Mouse (Mus musculus) cerebellum, adult 18-20 months (tissue): ENCODE data around the gene Sectm1a.
A peak's percentile ranks its signal among the peaks of the same experiment; 100 is the strongest.
"Not testable (repeated sequence)": the region's sequence is repeated elsewhere in the genome, so short reads cannot be mapped to it uniquely, and the experiment has no call there.

ENCODE experiments used
- DNase-seq, 2 experiments: peaks; one replicate each; pipeline ENCODE4 v3.0.0; 2021

The Sectm1a gene

DNA sequence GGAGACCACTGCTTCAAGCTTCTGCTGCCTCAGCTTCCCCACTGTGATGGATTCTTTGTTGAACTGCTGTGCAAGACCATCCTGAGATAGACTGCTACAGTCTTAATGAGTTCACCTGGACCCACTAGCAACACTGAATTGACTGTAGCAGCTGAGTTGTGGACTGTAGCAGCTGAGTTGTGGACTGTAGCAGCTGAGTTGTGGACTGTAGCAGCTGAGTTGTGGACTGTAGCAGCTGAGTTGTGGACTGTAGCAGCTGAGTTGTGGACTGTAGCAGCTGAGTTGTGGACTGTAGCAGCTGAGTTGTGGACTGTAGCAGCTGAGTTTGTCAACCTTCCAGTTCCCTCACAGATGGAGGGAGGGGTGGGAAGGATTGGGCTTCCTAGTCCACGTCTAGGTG lies 38.0 kb downstream of the Sectm1a start:
- DNase-seq = not testable (repeated sequence)

DNA sequence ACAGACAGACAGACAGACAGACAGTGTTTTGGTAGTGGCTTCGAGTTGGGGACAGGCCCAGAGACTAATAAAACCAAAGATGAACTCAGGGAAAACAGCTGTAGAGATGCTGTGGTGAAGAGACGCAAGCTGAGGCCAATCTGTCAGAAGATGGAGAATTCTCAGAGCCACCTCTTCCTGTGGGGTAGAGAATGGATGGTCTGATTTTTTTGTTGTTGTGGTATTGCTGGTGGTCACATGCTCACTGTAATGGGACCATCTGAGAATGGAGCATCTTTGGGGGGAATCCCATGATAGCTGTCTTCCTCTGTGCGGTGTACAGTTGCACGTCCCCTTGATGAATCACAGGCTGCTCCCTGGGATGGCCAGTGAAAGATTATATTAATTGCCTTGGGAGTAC lies 38.5 kb downstream of the Sectm1a start:
- DNase-seq = no peak

DNA sequence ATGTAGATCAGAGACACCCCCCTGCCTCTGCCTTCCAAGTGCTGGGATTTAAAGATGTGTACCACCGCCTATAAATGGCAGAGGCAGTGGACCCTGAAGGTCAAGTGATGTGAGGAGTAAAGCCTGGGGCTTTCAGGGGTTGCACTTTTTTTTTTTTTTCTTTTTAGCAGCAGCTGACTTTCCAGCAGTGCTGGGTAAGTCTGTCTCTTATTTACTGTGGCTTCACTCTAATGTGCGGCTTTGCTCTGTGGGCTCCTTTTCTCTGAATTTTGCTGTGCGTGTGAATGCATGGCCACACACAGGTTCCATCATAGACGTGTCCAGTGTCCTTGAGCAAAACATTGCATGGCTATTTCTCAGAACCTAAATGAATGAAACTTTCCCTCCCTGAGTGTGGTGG lies 39.4 kb downstream of the Sectm1a start:
- no peak for DNase-seq

- DNase-seq = peak; percentile 76 to 78
Measured at GRCm38 (mm10) chr11:121041212-121041611, 39.8 kb downstream of the Sectm1a start.

- DNase-seq = no peak
Measured at GRCm38 (mm10) chr11:121039302-121039701, 41.7 kb downstream of the Sectm1a start, which contains the start of gene Cd7. Gene Cd7 (minus strand): TSS chr11:121039418.

- DNase-seq = no peak
Measured at GRCm38 (mm10) chr11:121038366-121039240, 42.4 kb downstream of the Sectm1a start.

DNA sequence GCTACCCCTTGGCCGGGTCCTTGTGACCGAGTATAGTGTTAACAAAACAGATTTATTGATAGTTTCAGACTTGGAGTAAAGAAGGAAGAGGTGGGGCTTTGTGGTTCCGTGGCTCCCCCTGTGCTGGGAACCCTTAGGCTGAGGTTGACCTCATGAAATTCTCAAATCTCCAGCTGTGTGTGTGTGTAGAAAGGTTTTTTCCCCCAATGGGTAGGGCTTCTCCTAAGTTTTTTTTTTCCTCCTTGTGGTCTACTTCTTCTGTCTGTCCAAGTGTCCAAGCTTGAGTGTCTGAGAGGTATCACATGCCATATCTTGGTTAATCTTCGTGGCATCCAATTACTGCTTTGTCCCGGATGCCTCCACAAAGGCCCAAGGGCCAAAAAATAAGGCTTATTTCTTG lies 47.9 kb downstream of the Sectm1a start:
- DNase-seq = no peak

DNA sequence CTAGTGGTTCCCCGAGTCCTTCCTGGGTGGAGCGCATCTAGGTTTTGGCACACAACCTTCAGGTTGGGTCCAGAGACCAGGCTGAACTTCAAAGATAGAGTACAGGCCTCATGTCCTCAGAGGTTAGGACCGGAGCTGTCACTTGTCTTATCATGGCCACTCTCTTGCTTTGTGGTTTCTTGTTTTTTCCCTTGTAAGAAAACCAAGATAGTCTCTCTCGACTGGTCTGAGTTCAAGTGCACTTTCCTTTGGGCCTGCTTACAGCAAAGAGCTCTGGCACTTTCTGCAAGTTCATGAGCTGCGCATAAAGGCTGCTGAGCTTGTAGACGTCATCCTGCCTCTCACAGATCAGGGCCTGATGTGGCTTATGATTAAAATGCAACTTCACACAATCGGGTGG lies 53.8 kb downstream of the Sectm1a start:
- DNase-seq = no peak

- no peak for DNase-seq
Measured at GRCm38 (mm10) chr11:121024163-121024562, 56.9 kb downstream of the Sectm1a start.

GRCm38 (mm10) chr11:121019501-121019900 lies 61.5 kb downstream of the Sectm1a start:
- no peak for DNase-seq

- DNase-seq = peak; percentile 59 to 61
Measured at GRCm38 (mm10) chr11:121017703-121018102, 63.3 kb downstream of the Sectm1a start.
